Mouse (Mus musculus): ENCODE results near the gene Pgbd5.

Pgbd5 gene

DNA sequence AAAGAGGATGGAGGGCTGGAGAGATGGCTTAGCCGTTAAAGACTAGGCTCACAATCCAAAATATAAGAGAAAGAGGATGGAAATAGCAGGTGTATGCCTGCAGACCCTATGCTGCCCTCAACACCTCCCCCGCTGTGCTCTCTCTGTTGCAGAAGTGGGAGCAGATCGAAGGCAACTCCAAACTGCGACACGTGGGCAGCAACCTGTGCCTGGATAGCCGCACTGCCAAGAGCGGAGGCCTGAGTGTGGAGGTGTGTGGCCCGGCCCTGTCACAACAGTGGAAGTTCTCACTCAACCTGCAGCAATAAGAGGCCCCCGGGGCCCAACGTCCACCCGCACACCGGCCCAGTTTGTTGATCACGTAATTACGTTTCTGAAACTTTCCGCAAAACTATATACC lies 96.3 kb downstream of the Pgbd5 start:
- DNase-seq = no peak

DNA sequence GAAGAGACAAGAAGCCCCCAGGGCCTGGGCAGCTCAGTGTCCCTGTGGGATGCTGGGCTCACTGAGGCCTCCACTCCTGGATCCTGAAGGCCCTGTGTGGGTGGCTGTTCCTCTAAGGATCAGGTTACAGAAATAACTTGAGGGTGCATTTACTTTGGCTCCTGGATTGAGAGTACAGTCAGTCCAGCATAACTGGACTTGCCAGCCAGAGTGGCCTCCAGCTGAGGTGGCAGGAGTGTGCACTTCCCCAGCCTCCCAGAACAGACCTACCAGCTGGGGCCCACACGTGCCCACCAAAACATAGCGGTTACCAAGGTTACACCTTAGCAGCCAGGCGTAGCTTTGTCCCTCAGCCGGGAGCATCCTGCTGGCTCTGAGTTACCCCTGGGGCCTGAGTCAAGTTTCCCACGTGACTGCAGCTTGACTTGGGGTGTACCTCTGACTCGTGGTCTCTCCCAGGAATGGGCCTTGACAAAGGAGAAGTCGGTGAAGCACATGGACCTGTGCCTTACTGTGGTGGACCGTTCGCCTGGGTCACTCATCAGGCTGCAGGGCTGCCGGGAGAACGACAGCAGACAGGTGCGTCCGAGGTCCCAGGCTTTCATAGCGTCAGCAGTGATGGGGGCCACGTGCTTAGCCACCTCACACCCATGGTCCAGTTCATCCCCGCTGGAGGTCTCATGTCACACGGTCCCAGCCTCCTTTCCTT lies 98.9 kb downstream of the Pgbd5 start:
- peak in 1 of 2 experiments; percentile 30 for DNase-seq

DNA sequence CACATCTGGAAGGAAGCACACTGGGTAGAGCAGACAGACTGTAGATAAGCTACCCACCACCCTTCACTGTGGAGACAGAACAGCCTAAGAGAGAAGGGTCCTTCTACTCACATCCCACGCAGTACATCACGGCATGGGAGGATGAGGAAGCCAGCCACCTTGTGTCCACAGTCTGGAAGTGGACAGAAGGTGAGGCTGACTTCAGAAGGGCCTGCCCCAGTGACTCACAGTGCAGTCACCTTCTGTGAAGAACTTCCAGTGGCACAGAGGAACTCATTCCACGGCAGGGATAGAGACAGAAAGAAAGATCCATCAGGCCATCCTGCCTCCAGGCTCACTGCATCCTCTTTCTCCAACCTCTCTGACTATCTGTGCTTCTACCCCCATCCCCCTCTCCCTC lies 99.7 kb downstream of the Pgbd5 start:
- no peak for DNase-seq

DNA sequence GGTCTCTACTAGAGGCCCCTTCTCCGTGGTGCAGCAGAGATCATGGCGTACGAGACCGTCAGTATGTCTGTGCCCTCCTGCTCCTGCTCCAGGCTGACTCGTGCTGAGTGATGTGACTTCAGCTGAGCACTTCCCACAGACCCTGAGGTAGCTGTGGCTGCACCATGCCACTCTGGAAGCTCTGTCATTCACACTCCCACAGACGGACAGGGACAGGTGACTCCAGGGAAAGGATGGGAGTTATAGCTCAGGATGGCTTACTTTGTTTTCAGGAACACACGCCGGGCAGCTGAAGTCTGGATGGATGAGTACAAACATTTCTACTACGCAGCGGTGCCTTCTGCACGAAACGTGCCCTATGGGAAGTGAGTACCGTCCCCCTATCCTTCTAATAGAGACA lies 103.2 kb downstream of the Pgbd5 start:
- DNase-seq = no peak

DNA sequence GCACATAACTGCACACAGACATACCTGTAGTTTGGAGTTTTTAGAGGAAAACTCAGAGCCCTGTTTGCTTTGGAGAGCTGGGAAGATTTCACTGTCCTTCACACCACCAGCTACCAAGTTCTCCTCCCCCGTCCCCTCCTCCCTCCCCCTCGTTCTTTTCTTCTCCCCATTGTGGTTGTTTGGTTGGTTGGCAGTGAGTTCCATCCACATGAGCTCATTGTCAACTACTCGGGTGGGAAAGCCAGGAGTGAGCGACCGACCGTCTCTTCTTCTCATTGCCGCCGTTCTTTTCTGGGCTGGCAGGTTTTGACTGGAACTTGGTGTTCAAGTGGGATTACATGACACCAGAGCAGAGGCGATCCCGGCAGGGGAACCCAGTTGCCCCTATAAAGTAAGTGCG lies 107.8 kb downstream of the Pgbd5 start:
- no peak for DNase-seq

DNA sequence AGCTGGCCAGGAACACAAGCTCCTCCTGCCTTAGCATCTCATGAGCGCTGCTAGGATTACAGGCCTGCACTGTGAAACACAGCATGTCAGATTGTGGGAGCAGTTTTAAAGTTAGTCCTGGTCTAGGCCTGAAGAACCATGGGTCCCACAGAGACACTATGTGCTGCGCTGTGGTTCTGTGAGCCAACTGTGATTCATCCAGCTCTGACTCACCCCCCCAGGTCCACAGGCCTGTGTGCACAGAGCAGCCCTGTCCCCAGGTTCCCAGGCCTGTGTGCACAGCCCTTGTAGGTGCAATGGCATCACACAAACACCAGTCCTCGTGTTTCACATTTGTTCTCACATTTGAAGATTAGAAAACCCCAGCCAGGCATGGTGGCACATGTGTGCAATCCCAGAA lies 108.4 kb downstream of the Pgbd5 start:
- DNase-seq = no peak

DNA sequence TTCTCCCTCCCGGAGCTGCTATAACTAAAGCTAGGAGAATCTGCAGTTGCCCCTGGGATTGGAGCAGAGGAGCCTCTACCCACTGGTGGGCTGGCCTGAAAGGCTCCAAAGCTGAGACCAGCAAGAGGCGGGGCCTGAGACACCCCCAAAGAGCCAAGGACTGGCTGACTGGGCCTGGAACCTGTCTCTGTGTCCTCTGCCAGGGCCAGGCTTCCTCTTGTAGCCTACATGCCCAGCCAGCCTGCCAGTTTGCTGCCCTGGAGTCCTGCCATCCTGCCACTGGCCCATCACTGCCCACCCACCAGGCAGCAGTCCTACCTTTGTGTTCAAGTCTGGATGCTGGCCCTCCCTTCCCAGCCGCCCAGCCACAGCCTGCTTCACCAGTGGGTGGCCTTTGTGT lies 109.0 kb downstream of the Pgbd5 start:
- peak; percentile 92 to 95 for DNase-seq

DNA sequence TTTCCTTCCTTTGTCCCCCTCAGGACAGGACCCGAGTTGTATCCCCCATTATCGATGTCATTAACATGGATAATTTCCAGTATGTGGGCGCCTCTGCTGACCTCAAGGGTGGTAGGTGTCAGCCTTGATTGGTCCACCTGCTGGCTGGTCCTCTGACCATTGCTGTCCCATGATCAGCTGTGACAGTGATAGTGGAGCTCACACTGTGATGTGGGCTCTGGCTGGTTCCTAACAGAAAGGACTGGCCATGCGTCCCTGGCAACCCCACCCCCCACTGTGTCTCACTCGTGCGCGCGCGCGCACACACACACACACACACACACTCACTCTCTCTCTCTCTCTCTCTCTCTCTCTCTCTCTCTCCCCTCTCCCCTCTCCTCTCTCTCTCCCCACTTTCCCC lies 109.8 kb downstream of the Pgbd5 start:
- DNase-seq = peak; percentile 46 to 52

DNA sequence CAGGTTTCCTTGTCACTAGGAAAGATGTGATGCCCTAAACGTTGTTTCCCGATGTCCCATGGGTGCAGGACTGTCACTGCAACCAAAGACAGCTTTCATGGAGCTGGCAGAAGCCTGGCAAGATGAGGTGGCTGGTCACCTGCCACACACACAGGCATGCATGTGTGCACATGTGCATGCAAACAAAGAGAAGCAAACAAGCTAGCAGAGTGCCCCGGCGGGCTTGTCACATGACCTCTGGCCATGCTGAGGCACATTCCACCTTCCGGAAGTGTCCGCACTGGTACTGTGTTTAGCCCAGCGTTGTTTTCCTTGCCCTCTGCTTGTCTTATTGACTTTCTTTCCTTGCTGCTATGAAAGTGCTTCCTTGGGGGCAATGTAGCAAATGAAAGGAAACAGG lies 111.2 kb downstream of the Pgbd5 start:
- DNase-seq = no peak

DNA sequence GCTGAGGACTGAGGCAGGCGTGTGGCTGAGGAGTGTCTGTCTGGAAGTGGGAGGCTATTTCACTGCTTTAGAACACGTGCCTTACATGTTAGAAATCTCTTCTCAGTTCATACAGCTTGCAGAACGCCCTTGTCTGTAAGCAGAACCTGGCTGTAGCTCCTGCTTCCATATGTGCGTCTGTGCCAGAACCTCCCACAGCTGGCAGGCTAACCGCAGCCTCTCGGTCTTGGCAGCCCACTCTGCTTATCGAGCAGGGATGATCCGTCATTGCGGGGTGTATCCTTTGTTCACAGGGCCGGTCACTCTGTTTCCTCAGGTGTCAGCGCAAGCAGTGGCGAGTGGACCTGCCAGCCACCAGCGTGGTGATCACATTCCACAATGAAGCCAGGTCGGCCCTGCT lies 116.1 kb downstream of the Pgbd5 start:
- no peak for DNase-seq

DNA sequence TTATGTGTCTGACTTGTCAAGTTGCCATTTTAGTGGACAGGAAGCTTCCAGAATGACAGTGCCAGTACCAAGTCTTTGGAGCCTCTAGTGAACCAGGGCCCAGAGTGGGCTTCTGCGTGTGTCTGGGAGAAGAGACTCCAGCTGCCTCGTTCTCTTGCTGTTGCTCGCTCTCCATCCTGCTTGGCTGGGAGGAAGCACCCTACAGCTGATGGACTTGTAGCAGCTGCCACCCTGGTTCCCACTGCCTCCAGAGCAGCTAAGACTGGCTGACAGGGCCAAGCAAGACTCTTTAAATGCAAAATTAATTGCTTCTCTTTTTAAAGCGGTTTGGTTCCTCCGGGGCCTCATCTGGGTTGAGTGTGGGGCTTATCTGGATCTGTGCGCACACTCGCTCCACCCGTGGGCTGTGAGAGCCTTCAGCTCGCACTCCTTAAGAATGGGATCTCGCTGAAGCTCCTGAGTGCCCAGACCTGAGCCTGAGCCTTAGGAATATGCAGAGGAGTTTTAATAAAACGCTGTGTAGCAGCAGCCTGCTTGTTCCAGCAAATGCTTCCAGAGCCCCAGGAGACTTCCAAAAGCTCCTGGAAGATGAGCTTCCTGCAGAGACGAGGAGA lies 118.1 kb downstream of the Pgbd5 start:
- DNase-seq = peak; percentile 57 to 60

DNA sequence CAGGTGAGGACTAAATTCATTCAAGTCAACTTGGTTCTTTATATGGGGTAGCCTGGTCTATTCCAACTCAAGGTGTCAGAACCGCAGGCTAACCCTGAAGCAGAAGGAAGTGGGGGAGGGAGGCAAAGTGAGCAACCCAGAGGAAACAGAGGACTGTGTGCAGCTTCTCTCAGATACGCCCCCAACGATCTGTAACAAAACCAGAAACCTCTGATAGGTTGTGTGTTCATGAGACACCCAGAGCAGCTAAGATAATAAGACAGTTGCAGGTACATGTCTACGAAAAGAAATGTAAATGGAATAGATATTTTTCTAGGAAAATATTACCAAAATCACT lies 120.2 kb downstream of the Pgbd5 start:
- no peak for DNase-seq

Measured in cerebellum, postnatal 10 days (tissue).